Mouse (Mus musculus): ENCODE data around the gene Elp1. TPM values are rescaled to one million over a fixed set of nuclear protein-coding genes. Genes with fewer than 3 reads are reported as not detected.

The Elp1 gene
- total RNA-seq, 2 experiments from 2014 or later: 47.6 to 51.7 TPM

- DNase-seq (ENCODE audit: low spot score in 2 of 2): no peak
Observed at GRCm38 (mm10) chr4:56717932-56718331, 84.2 kb downstream of the Elp1 start.

- DNase-seq (ENCODE audit: low spot score in 2 of 2): no peak
Observed at GRCm38 (mm10) chr4:56716801-56717200, 85.3 kb downstream of the Elp1 start.

GRCm38 (mm10) chr4:56713155-56713554, 89.0 kb downstream of the Elp1 start:
- no peak for DNase-seq (ENCODE audit: low spot score in 2 of 2)

GRCm38 (mm10) chr4:56702234-56702633, 99.9 kb downstream of the Elp1 start:
- no peak for DNase-seq (ENCODE audit: low spot score in 2 of 2)

Other genes with a start within 250 kb of the Elp1 start
- not detected for gene Gm26657, start 62.3 kb downstream of the Elp1 start, total RNA-seq (2021)
- under 1 TPM in 1 of 2 experiments, not detected in 1; 0.34 TPM for gene Actl7b, start 60.9 kb downstream of the Elp1 start, total RNA-seq (2021)
- gene Actl7a, start 58.9 kb downstream of the Elp1 start, total RNA-seq (2021): not detected
- gene Fam206a, start within 50 bp of the Elp1 start, total RNA-seq (2021): 10 to 100 TPM; 15.1 to 16.1 TPM
- 10 to 100 TPM; 33.2 to 34.3 TPM for gene Ctnnal1, start 62.9 kb upstream of the Elp1 start, total RNA-seq (2021)
- gene Tmem245, start 145.1 kb upstream of the Elp1 start, total RNA-seq (2021): 10 to 100 TPM; 40.9 to 43.7 TPM
- gene Frrs1l, start 188.1 kb upstream of the Elp1 start, total RNA-seq (2021): under 1 TPM; 0.84 to 0.99 TPM